20 mouse cellular contexts compared by ENCODE assay signal in the genomic region with DNA sequence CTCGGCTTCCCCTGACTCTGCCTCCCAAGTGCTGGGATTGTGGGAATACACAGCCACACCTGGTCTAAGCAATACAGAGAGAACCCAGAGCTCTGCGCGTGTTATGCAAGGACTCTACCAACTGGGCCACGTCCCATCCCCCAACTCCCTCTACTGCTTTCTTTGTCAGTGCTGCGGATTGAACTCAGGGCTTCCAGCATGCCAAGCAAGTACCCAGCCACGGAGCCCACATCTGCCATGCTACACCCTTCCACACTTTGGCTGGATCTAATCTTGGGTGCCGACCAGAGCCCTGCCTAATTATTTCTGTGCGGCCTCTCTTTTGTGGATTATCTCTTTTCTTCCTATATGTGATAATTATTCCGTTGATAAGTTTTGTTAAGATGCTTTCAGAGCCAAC.
DNase-seq lines count a peak whose midpoint lies in the region; ATAC-seq and TF ChIP-seq lines count a peak whose summit lies in the region.
"Had no signal": no experiment of that assay in that cellular context is flagged by ENCODE, and none has a peak within 500 bp of the region (broad histone marks: within the 10 kb centered on the region; RNA-seq: fewer than 3 reads in every experiment).

No protein-coding gene starts in this region.

- H3K27ac ChIP-seq in midbrain, embryonic 10.5 days (replicated peaks), result peak overlapping the region; percentile 71
- H3K27ac ChIP-seq in midbrain, embryonic 15.5 days, result no peak overlapping the region
- H3K27ac ChIP-seq in forebrain, embryonic 11.5 days (ENCODE audit: low read depth, low read length), result 0 out of 2 replicates have a peak overlapping the region, but pooled peaks have one; percentile 25
- H3K27ac ChIP-seq in forebrain, embryonic 15.5 days (replicated peaks), result peak overlapping the region; percentile 67
- H3K27ac ChIP-seq: embryonic facial prominence, embryonic 13.5 days; heart, adult 2 months; heart, embryonic 15.5 days; hindbrain, embryonic 14.5 days had no signal

- no peak for TF ChIP-seq CTCF in brain, embryonic 14.5 days (IDR thresholded peaks at IDR 0.05; ENCODE audit: borderline replicate concordance, extremely low read depth, insufficient read depth, insufficient read length)

- H3K36me3 ChIP-seq in midbrain, embryonic 10.5 days, result no peaks in the 10 kb centered on the region
- no peaks in the 10 kb centered on the region for H3K36me3 ChIP-seq in midbrain, embryonic 15.5 days (replicated peaks)
- H3K36me3 ChIP-seq in forebrain, embryonic 11.5 days (ENCODE audit: control insufficient read depth, insufficient read depth, low read length), result no peaks in the 10 kb centered on the region
- H3K36me3 ChIP-seq in forebrain, embryonic 15.5 days, result no peaks in the 10 kb centered on the region
- H3K36me3 ChIP-seq: embryonic facial prominence, embryonic 13.5 days; heart, embryonic 15.5 days had no signal

- H3K9ac ChIP-seq in midbrain, embryonic 15.5 days, result no peak overlapping the region
- no peak overlapping the region for H3K9ac ChIP-seq in forebrain, embryonic 11.5 days (ENCODE audit: low read length)
- no peak overlapping the region for H3K9ac ChIP-seq in forebrain, embryonic 15.5 days (replicated peaks)
- H3K9ac ChIP-seq: embryonic facial prominence, embryonic 13.5 days; heart, embryonic 15.5 days; hindbrain, embryonic 14.5 days had no signal

- H3K27me3 ChIP-seq in midbrain, embryonic 10.5 days (ENCODE audit: low read depth, poor library complexity, severe bottlenecking), result no peaks in the 10 kb centered on the region
- no peaks in the 10 kb centered on the region for H3K27me3 ChIP-seq in midbrain, embryonic 15.5 days (replicated peaks)
- no peaks in the 10 kb centered on the region for H3K27me3 ChIP-seq in forebrain, embryonic 11.5 days (ENCODE audit: control insufficient read depth, insufficient read depth, low read length)
- H3K27me3 ChIP-seq in forebrain, embryonic 15.5 days, result no peaks in the 10 kb centered on the region
- H3K27me3 ChIP-seq: embryonic facial prominence, embryonic 13.5 days; heart, embryonic 15.5 days had no signal

- H3K9me3 ChIP-seq in midbrain, embryonic 10.5 days (replicated peaks), result no peaks in the 10 kb centered on the region
- no peaks in the 10 kb centered on the region for H3K9me3 ChIP-seq in midbrain, embryonic 15.5 days
- H3K9me3 ChIP-seq in forebrain, embryonic 11.5 days (ENCODE audit: control insufficient read depth, low read length), result no peaks in the 10 kb centered on the region
- no peaks in the 10 kb centered on the region for H3K9me3 ChIP-seq in forebrain, embryonic 15.5 days
- H3K9me3 ChIP-seq: embryonic facial prominence, embryonic 13.5 days; heart, embryonic 15.5 days had no signal

- ATAC-seq in midbrain, embryonic 15.5 days (replicated peaks), result no peak
- ATAC-seq in forebrain, embryonic 11.5 days (replicated peaks; ENCODE audit: low FRiP score), result no peak
- peak; percentile 78 for ATAC-seq in forebrain, embryonic 15.5 days (replicated peaks)
- ATAC-seq: intestine, postnatal 0 days had no signal

- H3K4me2 ChIP-seq in midbrain, embryonic 15.5 days, result no peak overlapping the region
- no peak overlapping the region for H3K4me2 ChIP-seq in forebrain, embryonic 11.5 days (ENCODE audit: low read depth, low read length, severe bottlenecking)
- H3K4me2 ChIP-seq in forebrain, embryonic 15.5 days (replicated peaks), result no peak overlapping the region
- H3K4me2 ChIP-seq: embryonic facial prominence, embryonic 13.5 days; heart, embryonic 11.5 days; heart, embryonic 15.5 days; hindbrain, embryonic 14.5 days had no signal

- H3K4me3 ChIP-seq in midbrain, embryonic 10.5 days, result no peak overlapping the region
- H3K4me3 ChIP-seq in midbrain, embryonic 15.5 days, result no peak overlapping the region
- no peak overlapping the region for H3K4me3 ChIP-seq in forebrain, embryonic 11.5 days (ENCODE audit: low read depth, low read length)
- no peak overlapping the region for H3K4me3 ChIP-seq in forebrain, embryonic 15.5 days
- H3K4me3 ChIP-seq: embryonic facial prominence, embryonic 13.5 days; heart, adult 2 months; heart, embryonic 15.5 days had no signal

- no peak for DNase-seq in midbrain, embryonic 10.5 days (ENCODE audit: low spot score)
- DNase-seq in brain, embryonic 14.5 days (ENCODE audit: low read depth), result peak; percentile 92
- no peak for DNase-seq in forebrain, embryonic 11.5 days (ENCODE audit: low spot score)
- DNase-seq in adrenal gland, adult 2 months, result no peak
- no peak for DNase-seq in spleen, adult 12 weeks (ENCODE audit: low spot score)
- no peak for DNase-seq in right cerebral cortex, postnatal 14 days
- DNase-seq: adrenal gland, postnatal 10 days; cerebellum, adult 18-20 months; cerebellum, adult 9-11 months; cerebellum, postnatal 36 days; gastrocnemius, postnatal 14 days; heart, adult 2 months; heart, postnatal 14 days had no signal

- 73% methylated on average over 9 of the region's 9 CpGs for WGBS in midbrain, embryonic 10.5 days
- 48% methylated on average over 9 of the region's 9 CpGs for WGBS in midbrain, embryonic 15.5 days
- 53% methylated on average over 9 of the region's 9 CpGs for WGBS in forebrain, embryonic 11.5 days
- 24% methylated on average over 9 of the region's 9 CpGs for WGBS in forebrain, embryonic 15.5 days

- peaks cover 15% of the 10 kb centered on the region for H3K4me1 ChIP-seq in midbrain, embryonic 10.5 days
- peaks cover 9% of the 10 kb centered on the region; the same call in 1 of the 2 replicates for H3K4me1 ChIP-seq in midbrain, embryonic 15.5 days
- peaks cover 7% of the 10 kb centered on the region; the same call in 1 of the 2 replicates for H3K4me1 ChIP-seq in forebrain, embryonic 11.5 days (replicated peaks; ENCODE audit: control insufficient read depth, insufficient read depth, low read length)
- peaks cover 9% of the 10 kb centered on the region for H3K4me1 ChIP-seq in forebrain, embryonic 15.5 days
- H3K4me1 ChIP-seq: embryonic facial prominence, embryonic 13.5 days; heart, embryonic 15.5 days had no signal

- no peak for TF ChIP-seq POLR2A in brain, embryonic 14.5 days (IDR thresholded peaks at IDR 0.05; ENCODE audit: borderline replicate concordance, extremely low read depth, insufficient read depth, insufficient read length, poor library complexity, severe bottlenecking)
